Mouse (Mus musculus) spleen, postnatal 0 days (tissue): ENCODE measurements around the gene Zmym1. TPM values are rescaled to one million over a fixed set of nuclear protein-coding genes. Genes with fewer than 3 reads are reported as not detected.

Source experiments
- polyA plus RNA-seq: library from polyadenylated mRNA; unstranded; fragments of >200 nt; fragmentation: Nextera tagmentation; extraction: Ambion mirVana; gene quantifications from 2 replicates; pipeline ENCODE4 v1.2.1, GENCODE M21; 2015

The Zmym1 gene
- polyA plus RNA-seq = 12.2 and 12.5 TPM in 2 replicates

DNA sequence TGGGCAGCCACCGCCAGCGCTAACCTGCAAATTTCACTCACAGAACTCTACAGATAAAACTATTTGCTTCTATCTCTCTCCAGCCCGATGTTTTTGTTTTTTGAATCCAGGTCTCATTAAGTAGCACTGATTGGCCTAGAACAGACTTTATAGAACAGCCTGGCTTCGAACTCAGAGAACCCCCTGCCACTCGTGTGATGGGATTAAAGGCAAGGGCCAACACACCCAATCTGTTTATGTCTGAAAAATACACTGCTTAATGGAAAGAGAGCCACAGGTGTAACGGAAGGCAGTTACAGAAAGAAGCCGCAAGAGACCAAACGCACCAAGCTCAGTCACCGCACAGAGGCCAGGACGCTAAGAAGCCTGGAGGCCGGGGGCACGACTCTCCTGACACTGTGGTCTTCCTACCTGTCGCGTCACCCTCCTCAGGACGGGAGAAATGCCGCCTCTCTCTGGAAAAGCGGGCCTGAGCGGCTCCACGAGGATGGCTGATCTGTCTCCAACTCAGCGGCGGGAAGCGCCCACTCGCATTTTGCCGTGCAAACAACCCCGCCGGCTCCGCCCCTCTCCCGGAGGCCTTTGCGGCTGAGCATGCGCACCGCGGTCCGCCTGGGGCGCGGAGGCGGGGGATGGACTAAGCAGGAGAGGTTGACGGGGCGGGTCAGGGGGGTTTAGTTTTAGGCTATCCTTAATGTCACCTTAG, at the start of gene Zmym1:
Gene Zmym1, minus strand, starts transcription at position 568 of the 706 bp plus-strand sequence.

DNA sequence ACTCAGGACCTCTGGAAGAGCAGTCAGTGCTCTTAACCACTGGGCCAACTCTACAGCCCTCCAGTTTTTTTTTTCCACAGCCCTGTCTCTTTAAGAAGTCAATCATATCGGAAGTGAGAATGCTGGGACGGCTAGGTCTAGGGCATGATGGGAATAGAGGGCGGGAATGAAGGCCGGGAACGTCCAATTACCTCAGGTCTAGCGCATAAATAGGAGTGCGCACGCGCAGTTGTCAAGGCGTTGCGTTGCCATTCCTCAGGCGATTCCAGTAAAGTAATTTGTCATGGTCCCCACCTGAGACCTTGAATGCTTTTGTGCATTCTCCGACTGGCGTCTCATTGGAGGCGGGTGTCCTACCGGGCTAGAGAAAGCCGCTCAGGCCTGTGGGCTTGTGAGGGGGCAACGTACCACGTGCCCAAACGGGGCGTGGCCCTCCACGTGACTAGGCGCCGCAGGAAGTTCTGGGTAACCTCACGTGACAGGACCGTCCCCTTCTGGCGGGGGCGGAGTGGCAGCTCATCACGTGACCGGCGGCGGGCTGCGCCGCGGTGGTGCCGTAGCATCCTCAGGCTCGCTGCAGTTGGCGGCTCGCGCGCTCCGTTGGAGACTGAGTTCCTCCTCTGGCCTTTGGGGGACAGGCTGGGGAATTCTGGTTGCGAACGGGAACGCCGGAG, 16.1 kb upstream of the Zmym1 start, which contains the start of gene Zmym6:
Gene Zmym6, plus strand, starts transcription at position 509 of the 674 bp plus-strand sequence.

GRCm38 (mm10) chr4:127021151-127021945, 39.6 kb downstream of the Zmym1 start, which contains the start of gene Sfpq:
TSS of gene Sfpq (plus strand) at chr4:127021324.

Other genes starting within 250 kb of the Zmym1 start
- 9.5 TPM in 2 replicates for gene Zmym4, start 93.0 kb downstream of the Zmym1 start, polyA plus RNA-seq
- gene Sfpq, start 39.8 kb downstream of the Zmym1 start, polyA plus RNA-seq = 74.8 and 75.1 TPM in 2 replicates
- gene Zmym6, start 16.2 kb upstream of the Zmym1 start, polyA plus RNA-seq = 5.7 and 5.8 TPM in 2 replicates
- 9.7 and 10.5 TPM in 2 replicates for gene Tmem35b, start 62.5 kb upstream of the Zmym1 start, polyA plus RNA-seq
- gene Dlgap3, start 108.1 kb upstream of the Zmym1 start, polyA plus RNA-seq = 0.05 and 0.12 TPM in 2 replicates
- 35.3 and 41.1 TPM in 2 replicates for gene Smim12, start 182.6 kb upstream of the Zmym1 start, polyA plus RNA-seq